Mouse (Mus musculus) heart, embryonic 14.5 days (tissue): ENCODE results near the gene Sox9. TPM values are rescaled to one million over a fixed set of nuclear protein-coding genes. Genes with fewer than 3 reads are reported as not detected.
A peak's percentile ranks its signal among the peaks of the same experiment; 100 is the strongest.

Experiments
- ATAC-seq: fragments of 200-750 bp; cut with Nextera tagmentation; 2 replicates; pipeline ENCODE4 v1.8.0; 2017; ENCODE audit warnings: low read depth, moderate TSS enrichment; ENCODE audit not compliant: insufficient number of reproducible peaks, insufficient read depth, low FRiP score
- H3K27ac ChIP-seq, 2 experiments: fragments of 200-500 bp in 1 of 2; fragments of 300-500 bp in 1 of 2; sonication (generic) in 1 of 2; replicated peaks in 1 of 2; 2 replicates each; pipeline ENCODE4 v1.5.1; 2012 to 2014; ENCODE audit warnings: low read depth in 2 of 2, low read length in 2 of 2, control low read depth in 1 of 2, mild to moderate bottlenecking in 1 of 2, mixed read lengths in 1 of 2; ENCODE audit not compliant: control insufficient read depth in 1 of 2, insufficient read depth in 1 of 2
- H3K27me3 ChIP-seq: fragments of 300-500 bp; sonication (generic); 2 replicates; pipeline ENCODE4 v1.6.1; 2014; ENCODE audit warnings: mild to moderate bottlenecking, low read length, control low read depth; ENCODE audit not compliant: control insufficient read depth, insufficient read depth
- H3K36me3 ChIP-seq: fragments of 300-500 bp; sonication (generic); 2 replicates; pipeline ENCODE4 v1.6.1; 2014; ENCODE audit warnings: mild to moderate bottlenecking, control low read depth, low read length, mixed read lengths; ENCODE audit not compliant: control insufficient read depth, insufficient read depth
- H3K4me1 ChIP-seq, 2 experiments: fragments of 200-500 bp in 1 of 2; fragments of 300-500 bp in 1 of 2; sonication (generic) in 1 of 2; 2 replicates each; pipeline ENCODE4 v1.6.1; 2012 to 2014; ENCODE audit warnings: low read length in 2 of 2, control low read depth in 1 of 2, mixed read lengths in 1 of 2; ENCODE audit not compliant: control insufficient read depth in 2 of 2, insufficient read depth in 2 of 2
- H3K4me2 ChIP-seq: fragments of 300-500 bp; sonication (generic); 2 replicates; pipeline ENCODE4 v1.6.1; 2014; ENCODE audit warnings: mild to moderate bottlenecking, low read length
- H3K4me3 ChIP-seq, 2 experiments: fragments of 200-500 bp in 1 of 2; fragments of 300-500 bp in 1 of 2; sonication (generic) in 1 of 2; 2 replicates each; pipeline ENCODE4 v1.5.1; 2012 to 2014; ENCODE audit warnings: low read length in 2 of 2, mild to moderate bottlenecking in 2 of 2, control low read depth in 1 of 2, low read depth in 1 of 2, moderate library complexity in 1 of 2; ENCODE audit not compliant: control insufficient read depth in 1 of 2, insufficient read depth in 1 of 2
- H3K9ac ChIP-seq: fragments of 300-500 bp; sonication (generic); 2 replicates; pipeline ENCODE4 v1.6.1; 2014; ENCODE audit warnings: mild to moderate bottlenecking, low read length
- H3K9me3 ChIP-seq: fragments of 300-500 bp; sonication (generic); 2 replicates; pipeline ENCODE4 v1.6.1; 2016; ENCODE audit warnings: low read length, control low read depth; ENCODE audit not compliant: control insufficient read depth
- WGBS: fragments of 180-500 bp; shearing (Covaris S2); extraction: QIAGEN DNeasy Blood & Tissue Kit; methylation state at CpG from one replicate; pipeline ENCODE4 v1.1.7; 2014; 5-methylcytosine and 5-hydroxymethylcytosine counted together
- polyA plus RNA-seq: library from polyadenylated mRNA; unstranded; fragments of >200 nt; fragmentation: Nextera tagmentation; extraction: Ambion mirVana; gene quantifications from 2 replicates; pipeline ENCODE4 v1.2.1, GENCODE M21; 2014

The Sox9 gene
- 17.7 and 20.7 TPM in 2 replicates for polyA plus RNA-seq

DNA sequence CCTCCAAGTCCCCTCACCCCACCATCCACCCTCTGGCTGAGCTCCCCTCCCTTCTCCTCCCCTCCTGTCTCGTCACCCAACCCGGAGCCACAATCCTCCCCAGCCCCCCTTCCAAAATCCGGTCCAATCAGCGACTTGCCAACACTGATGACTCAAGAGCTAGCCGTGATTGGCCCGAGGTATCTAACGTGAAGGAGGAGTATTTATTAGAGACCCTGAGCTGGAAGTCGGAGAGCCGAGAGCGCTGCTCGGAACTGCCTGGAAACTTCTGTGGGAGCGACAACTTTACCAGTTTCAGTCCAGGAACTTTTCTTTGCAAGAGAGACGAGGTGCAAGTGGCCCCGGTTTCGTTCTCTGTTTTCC lies at the start of gene Sox9:
Sox9 (plus strand) TSS at position 231 of the 363 bp plus-strand sequence.
- Histone ChIP-seq H3K27ac (peak within 1 kb of the TSS; percentile 67 to 75), H3K9me3 (no peaks in the 10 kb centered on the region), H3K4me3 (peak within 1 kb of the TSS; percentile 56 to 58), H3K4me1 (peaks cover 4 to 24% of the 10 kb centered on the region in 2 experiments; a peak in 3 of 4 replicates), H3K36me3 (no peaks in the 10 kb centered on the region), H3K4me2 (peak within 1 kb of the TSS; percentile 86), H3K27me3 (peaks cover 78% of the 10 kb centered on the region), H3K9ac (peak within 1 kb of the TSS; percentile 72)
- peak; percentile 55 for ATAC-seq
- WGBS: under 1% methylated on average over 15 of the region's 15 CpGs

- no peak overlapping the region for H3K4me3 ChIP-seq
- H3K27me3 ChIP-seq: no peaks in the 10 kb centered on the region
- ATAC-seq: no peak
- no peak overlapping the region for H3K9ac ChIP-seq
- no peaks in the 10 kb centered on the region for H3K36me3 ChIP-seq
- H3K4me1 ChIP-seq: peaks cover 8 to 10% of the 10 kb centered on the region in 2 experiments
- H3K9me3 ChIP-seq: no peaks in the 10 kb centered on the region
- H3K27ac ChIP-seq: no peak overlapping the region
- 66% methylated on average over 7 of the region's 7 CpGs for WGBS
- no peak overlapping the region for H3K4me2 ChIP-seq
Measured at GRCm38 (mm10) chr11:112732401-112732800, 49.6 kb upstream of the Sox9 start.

DNA sequence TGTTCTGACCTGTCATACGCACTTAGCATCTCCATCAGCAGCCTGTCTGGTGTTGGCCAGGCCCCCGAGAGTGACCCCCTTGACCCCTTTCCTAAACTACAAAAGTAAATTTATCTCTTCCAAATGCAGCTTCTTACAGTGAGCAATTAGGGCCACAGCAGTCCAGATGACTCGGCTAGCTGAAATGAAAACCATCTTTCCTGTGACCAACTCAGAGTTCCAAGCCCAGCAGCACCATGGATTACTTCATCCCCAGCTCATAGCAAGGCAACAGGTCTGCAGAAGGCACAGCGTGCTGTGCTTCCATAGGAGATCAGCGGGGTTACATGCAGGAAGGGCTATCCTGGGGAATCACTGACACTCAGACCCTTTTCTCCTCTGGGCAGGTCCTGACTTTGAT lies 45.0 kb upstream of the Sox9 start:
- ATAC-seq: no peak
- H3K9ac ChIP-seq: no peak overlapping the region
- H3K4me2 ChIP-seq: no peak overlapping the region
- no peak overlapping the region for H3K4me3 ChIP-seq
- H3K9me3 ChIP-seq: no peaks in the 10 kb centered on the region
- WGBS: 60% methylated on average over 5 of the region's 5 CpGs
- no peaks in the 10 kb centered on the region for H3K27me3 ChIP-seq
- H3K27ac ChIP-seq: no peak overlapping the region
- no peaks in the 10 kb centered on the region for H3K36me3 ChIP-seq
- no peaks in the 10 kb centered on the region for H3K4me1 ChIP-seq

DNA sequence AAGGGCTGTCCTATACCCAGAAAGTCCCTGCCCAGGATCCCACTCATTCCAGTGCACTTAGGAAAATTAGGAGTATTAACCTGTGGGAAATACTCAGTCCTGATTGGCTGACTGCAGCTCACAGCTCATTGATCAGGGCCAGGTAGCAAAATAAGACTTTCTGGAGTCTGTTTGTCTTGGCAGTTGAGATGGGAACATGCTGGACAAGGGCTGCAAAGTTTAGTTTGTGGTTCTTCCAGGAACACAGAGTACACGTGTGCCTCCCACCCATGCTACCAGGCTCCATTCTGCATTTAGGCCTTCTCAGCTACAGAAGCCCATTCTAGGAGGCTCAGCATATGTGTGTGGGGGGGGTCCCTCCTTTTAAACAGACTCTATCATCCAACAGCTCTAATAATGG lies 42.3 kb upstream of the Sox9 start:
- no peak overlapping the region for H3K9ac ChIP-seq
- ATAC-seq: no peak
- no peak overlapping the region for H3K27ac ChIP-seq
- no peaks in the 10 kb centered on the region for H3K9me3 ChIP-seq
- no peaks in the 10 kb centered on the region for H3K36me3 ChIP-seq
- 88% methylated on average over 1 of the region's 1 CpGs for WGBS
- H3K27me3 ChIP-seq: no peaks in the 10 kb centered on the region
- H3K4me1 ChIP-seq: no peaks in the 10 kb centered on the region
- H3K4me3 ChIP-seq: no peak overlapping the region
- H3K4me2 ChIP-seq: no peak overlapping the region

GRCm38 (mm10) chr11:112756516-112756915 lies 25.5 kb upstream of the Sox9 start:
- Histone ChIP-seq H3K4me1 (no peaks in the 10 kb centered on the region), H3K27ac (no peak overlapping the region), H3K9me3 (no peaks in the 10 kb centered on the region), H3K9ac (no peak overlapping the region), H3K27me3 (no peaks in the 10 kb centered on the region), H3K36me3 (no peaks in the 10 kb centered on the region), H3K4me3 (no peak overlapping the region), H3K4me2 (no peak overlapping the region)
- WGBS: 53% methylated on average over 4 of the region's 4 CpGs
- no peak for ATAC-seq

GRCm38 (mm10) chr11:112758056-112758455 lies 24.0 kb upstream of the Sox9 start:
- WGBS: 60% methylated on average over 9 of the region's 9 CpGs
- Histone ChIP-seq H3K9me3 (no peaks in the 10 kb centered on the region), H3K27ac (no peak overlapping the region), H3K27me3 (no peaks in the 10 kb centered on the region), H3K4me3 (no peak overlapping the region), H3K36me3 (no peaks in the 10 kb centered on the region), H3K4me2 (no peak overlapping the region), H3K4me1 (no peaks in the 10 kb centered on the region), H3K9ac (no peak overlapping the region)
- no peak for ATAC-seq

- no peak for ATAC-seq
- Histone ChIP-seq H3K9ac (no peak overlapping the region), H3K4me2 (no peak overlapping the region), H3K9me3 (no peaks in the 10 kb centered on the region), H3K36me3 (no peaks in the 10 kb centered on the region), H3K4me3 (no peak overlapping the region), H3K4me1 (no peaks in the 10 kb centered on the region), H3K27ac (no peak overlapping the region), H3K27me3 (no peaks in the 10 kb centered on the region)
- WGBS: 86% methylated on average over 4 of the region's 4 CpGs
Measured at GRCm38 (mm10) chr11:112766956-112767355, 15.1 kb upstream of the Sox9 start.

- 67% methylated on average over 15 of the region's 15 CpGs for WGBS
- Histone ChIP-seq H3K27ac (no peak overlapping the region), H3K4me2 (no peak overlapping the region), H3K9me3 (no peaks in the 10 kb centered on the region), H3K4me3 (no peak overlapping the region), H3K9ac (no peak overlapping the region), H3K36me3 (no peaks in the 10 kb centered on the region), H3K27me3 (no peaks in the 10 kb centered on the region), H3K4me1 (no peaks in the 10 kb centered on the region)
- no peak for ATAC-seq
Measured at GRCm38 (mm10) chr11:112767531-112768041, 14.4 kb upstream of the Sox9 start.
